Mouse (Mus musculus) liver, embryonic 18 days (tissue): ENCODE data around the gene D2hgdh. TPM values are rescaled to one million over a fixed set of nuclear protein-coding genes. Genes with fewer than 3 reads are reported as not detected.

Source experiments
- polyA plus RNA-seq: library from polyadenylated mRNA; depleted of rRNA; stranded (reverse); fragments of >200 nt; gene quantifications from 2 replicates; pipeline ENCODE4 v1.2.3, GENCODE M21; 2012; rRNA removed

Gene D2hgdh
- polyA plus RNA-seq: 7.7 and 7.8 TPM in 2 replicates

GRCm38 (mm10) chr1:93824609-93825008 lies at the start of gene D2hgdh:
Gene D2hgdh (plus strand): TSS chr1:93824909.

GRCm38 (mm10) chr1:93801741-93802238 lies 22.9 kb upstream of the D2hgdh start, which contains the start of gene Dtymk:
Gene Dtymk (minus strand): TSS chr1:93801934.

GRCm38 (mm10) chr1:93803556-93804507 lies 20.9 kb upstream of the D2hgdh start, which contains the start of gene Ing5:
Gene Ing5 (plus strand): TSS chr1:93803965.

GRCm38 (mm10) chr1:93861048-93861447 lies 36.3 kb downstream of the D2hgdh start, which contains the start of gene Gal3st2:
Gene Gal3st2 (plus strand): TSS chr1:93861306.

Other genes starting within 250 kb of the D2hgdh start
- gene Stk25, start 166.2 kb upstream of the D2hgdh start, polyA plus RNA-seq: 55.0 and 57.8 TPM in 2 replicates
- gene Bok, start 139.2 kb upstream of the D2hgdh start, polyA plus RNA-seq: 2.7 and 3.5 TPM in 2 replicates
- gene Atg4b, start 73.4 kb upstream of the D2hgdh start, polyA plus RNA-seq: 20.6 and 24.7 TPM in 2 replicates
- 9.9 and 10.5 TPM in 2 replicates for gene Thap4, start 70.0 kb upstream of the D2hgdh start, polyA plus RNA-seq
- gene Dtymk, start 23.0 kb upstream of the D2hgdh start, polyA plus RNA-seq: 74.8 and 75.7 TPM in 2 replicates
- gene Ing5, start 20.9 kb upstream of the D2hgdh start, polyA plus RNA-seq: 4.8 and 4.9 TPM in 2 replicates
- gene Gal3st2, start 36.4 kb downstream of the D2hgdh start, polyA plus RNA-seq: 0.12 and 0.13 TPM in 2 replicates
- 0.02 TPM in 1 of 2 replicates, not detected in the other for gene Gal3st2b, start 93.4 kb downstream of the D2hgdh start, polyA plus RNA-seq
- not detected in 2 replicates for gene Gal3st2c, start 165.6 kb downstream of the D2hgdh start, polyA plus RNA-seq
- gene Neu4, start 195.5 kb downstream of the D2hgdh start, polyA plus RNA-seq: not detected in 2 replicates
- gene Pdcd1, start 227.6 kb downstream of the D2hgdh start, polyA plus RNA-seq: 0.07 and 0.13 TPM in 2 replicates